Mouse (Mus musculus): ENCODE results near the gene 4921524J17Rik.

The 4921524J17Rik gene

DNA sequence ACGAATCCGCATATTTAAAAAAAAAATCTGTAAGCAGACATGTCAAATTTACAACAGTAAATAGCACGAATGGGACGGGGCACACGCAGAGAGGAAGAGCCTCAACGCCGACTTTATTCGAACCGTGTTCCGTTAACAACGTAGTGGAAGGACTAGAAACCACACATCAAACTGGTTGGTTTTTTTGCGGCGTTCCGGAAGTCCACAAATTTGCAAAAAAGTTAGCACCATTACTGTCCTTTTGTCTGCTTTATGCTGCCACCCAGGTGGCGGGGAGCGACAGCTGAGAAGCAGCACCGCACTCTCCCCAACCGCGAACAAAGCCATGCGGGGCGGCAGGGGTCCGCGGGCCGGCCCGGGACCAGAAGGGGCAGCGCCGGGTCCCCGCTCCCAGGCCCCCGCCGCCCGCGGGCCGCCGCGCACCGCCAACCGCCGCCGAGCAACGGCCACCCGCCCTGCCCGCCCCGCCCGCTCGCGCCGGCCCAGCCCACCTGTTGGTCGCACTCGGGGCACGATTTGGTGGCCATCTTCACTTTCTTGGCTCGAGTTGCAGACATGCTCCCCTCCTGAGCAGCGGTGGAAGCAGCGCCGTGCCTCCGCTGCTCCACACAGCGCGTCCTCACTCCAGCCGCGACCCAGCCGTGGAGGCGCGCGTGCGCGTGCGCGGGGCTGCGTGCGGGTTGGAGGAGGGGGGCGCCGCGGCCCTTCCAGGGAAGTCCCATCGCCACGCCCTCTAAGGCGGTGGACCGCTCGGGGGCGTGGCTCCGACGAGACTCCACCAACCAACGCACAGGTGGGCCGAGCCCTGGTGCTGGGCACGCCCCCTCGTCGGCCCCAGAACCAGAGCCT is at the start of gene 4921524J17Rik:
Gene 4921524J17Rik (minus strand): TSS at position 666 of the 849 bp plus-strand sequence.
- peak; percentile 94 to 96 for DNase-seq (ENCODE audit: low read depth in 2 of 2, low spot score in 2 of 2)

DNA sequence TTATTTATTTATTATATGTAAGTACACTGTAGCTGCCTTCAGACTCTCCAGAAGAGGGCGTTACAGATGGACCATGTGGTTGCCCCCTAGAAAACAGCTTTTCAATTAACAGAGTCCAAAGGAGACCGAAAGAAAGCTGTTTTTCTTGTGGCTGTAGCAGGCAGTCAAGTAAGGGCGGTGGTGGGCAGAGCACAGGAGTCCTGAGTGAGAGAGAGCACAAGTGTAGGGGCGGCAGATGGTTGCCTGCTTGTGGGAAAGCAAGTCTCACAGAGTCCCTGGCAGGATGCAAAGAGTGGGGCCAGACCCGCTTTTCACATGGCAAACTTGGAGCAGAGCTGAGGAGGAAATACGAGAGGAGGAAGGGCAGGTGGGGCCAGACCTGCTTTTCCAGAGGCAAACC is 49.8 kb upstream of the 4921524J17Rik start:
- no peak for DNase-seq (ENCODE audit: low read depth in 2 of 2, low spot score in 2 of 2)

DNA sequence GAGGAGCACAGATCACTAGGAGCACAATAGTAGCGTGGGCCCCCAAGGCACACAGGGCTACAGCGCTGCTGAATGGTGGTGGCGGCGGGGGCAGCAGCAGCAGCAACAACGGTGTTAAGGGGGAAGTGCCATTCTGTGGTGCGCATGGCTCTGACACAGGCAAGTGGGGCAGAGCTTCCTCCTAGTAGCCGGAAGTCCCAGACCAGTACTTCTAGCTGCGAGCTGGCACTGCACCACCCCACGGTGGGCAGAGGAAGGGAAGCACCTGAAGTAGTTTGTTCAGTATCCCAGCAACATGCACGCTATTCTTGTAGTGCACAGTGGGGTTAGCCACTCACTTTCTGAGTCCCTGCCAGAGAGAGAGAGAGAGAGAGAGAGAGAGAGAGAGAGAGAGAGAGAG is 49.3 kb upstream of the 4921524J17Rik start:
- peak in 1 of 2 experiments; percentile 1 for DNase-seq (ENCODE audit: low read depth in 2 of 2, low spot score in 2 of 2)

DNA sequence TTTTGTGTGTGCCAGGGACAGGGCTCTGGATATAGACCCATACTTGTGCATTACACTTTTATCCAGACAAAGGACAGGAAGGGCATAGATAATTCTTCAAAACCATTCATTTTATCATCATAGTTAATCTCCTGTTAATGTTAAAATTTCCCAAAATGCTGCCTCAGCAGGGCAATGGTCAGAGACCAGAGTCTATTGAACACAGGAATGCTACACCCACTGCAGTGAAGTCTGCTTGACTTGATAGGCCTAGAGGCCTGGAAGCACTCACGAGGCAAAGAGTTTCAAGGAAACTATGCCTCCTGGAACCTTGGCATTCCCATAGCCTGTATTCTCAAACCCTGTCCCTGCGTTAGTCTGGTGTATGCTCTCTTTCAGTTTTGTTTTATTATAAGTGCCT is 47.1 kb upstream of the 4921524J17Rik start:
- no peak for DNase-seq (ENCODE audit: low read depth in 2 of 2, low spot score in 2 of 2)

DNA sequence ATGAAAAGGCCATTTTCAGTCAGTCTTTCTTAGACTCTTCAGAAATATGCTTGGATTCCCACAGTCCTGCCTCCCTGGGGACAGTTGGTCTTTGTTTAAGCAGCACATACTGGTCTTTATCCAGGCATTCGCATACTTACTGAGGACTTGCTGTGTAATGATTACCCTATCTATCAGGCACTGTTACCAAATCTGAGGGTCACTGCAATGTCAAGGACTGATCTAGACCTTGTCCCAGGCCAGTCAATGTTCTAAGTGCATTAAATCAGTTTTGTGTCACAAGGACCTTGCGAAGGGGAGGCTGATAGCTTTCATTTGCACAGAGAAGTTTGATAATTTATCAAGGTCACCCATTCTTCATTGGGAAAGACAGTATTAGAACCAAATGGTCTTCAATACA is 45.8 kb upstream of the 4921524J17Rik start:
- no peak for DNase-seq (ENCODE audit: low read depth in 2 of 2, low spot score in 2 of 2)

DNA sequence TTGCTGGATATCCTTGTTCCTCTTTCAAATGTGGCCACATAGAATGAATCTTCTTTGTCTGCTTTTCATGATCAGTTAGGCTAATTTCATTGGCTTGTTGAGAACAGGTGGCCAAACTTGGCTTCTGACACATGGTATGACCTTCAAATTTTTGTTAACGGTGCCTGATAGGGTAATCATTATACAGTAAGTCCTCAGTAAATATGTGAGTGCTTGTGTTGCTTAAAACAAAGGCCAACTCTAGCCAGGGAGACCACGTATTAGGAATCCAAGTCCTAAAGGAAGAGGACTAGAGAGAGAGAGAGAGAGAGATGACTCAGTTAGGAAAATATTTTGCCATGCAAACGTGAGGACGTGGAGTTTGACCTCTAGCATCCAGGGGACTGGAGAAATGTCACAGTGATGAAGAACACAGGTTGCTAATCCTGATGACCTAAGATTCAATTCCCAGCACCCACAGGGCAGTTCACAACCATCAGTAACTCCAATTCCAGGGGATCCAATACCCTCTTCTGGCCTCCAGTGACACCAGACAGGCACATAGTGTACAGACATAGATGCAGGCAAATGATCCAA is 44.4 kb upstream of the 4921524J17Rik start:
- no peak for DNase-seq (ENCODE audit: low read depth in 2 of 2, low spot score in 2 of 2)

DNA sequence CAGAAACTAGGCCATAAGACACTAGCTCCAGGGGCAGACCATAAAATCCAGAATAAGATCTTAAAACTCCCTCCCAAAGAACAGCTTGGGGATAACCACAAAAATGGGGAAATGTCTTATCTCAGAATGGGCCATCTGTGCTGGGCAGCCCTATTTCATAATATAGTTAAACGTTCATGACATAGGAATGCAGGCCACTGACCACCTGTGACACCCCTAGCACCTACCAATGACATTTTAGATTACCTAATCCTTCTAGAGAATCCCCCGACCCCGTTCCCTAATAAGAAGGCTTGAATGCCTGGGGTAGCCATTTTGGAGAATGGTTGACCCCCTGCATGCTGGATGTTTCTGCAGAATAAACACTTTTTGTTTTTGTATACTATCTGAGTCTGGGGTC is 42.3 kb upstream of the 4921524J17Rik start:
- no peak for DNase-seq (ENCODE audit: low read depth in 2 of 2, low spot score in 2 of 2)

DNA sequence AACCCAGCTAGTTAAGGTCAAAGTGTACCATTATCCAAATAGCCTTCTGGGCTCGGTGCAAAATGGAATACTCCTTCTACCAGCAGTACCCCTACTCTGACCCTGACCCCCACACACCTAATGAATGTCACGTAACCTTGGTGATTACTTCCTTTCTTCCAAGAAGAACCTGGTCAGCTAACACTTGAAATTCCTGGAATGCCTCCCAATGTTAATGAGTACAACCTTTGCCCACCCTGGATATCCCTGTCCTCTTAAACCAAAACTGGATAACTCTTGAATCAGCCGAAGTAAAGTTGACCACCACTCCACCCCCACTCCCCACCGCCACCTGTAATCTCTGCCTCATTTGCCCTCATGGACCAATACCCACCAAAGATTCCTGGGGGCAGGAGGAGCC is 40.6 kb upstream of the 4921524J17Rik start:
- DNase-seq (ENCODE audit: low read depth in 2 of 2, low spot score in 2 of 2), result no peak

DNA sequence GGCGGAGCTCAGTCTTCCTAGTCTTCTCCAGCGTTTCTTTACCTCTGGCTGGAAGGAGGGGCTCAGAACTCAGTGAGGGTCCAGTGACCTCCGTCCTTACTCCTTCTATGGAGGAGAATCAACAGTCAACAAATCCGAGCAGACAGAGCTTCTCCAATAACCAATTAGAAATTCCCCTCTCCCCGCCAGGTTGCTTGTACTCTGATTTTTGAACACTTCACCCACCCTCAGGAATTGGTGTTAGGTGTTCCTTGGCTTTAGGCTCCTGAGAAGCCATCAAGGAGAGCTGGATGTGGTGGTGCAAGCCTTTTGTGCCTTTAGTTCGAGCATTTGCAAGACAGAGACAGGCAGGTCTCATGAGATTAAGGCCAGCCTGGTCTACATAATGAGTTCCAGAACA is 40.2 kb upstream of the 4921524J17Rik start:
- DNase-seq (ENCODE audit: low read depth in 2 of 2, low spot score in 2 of 2), result no peak

DNA sequence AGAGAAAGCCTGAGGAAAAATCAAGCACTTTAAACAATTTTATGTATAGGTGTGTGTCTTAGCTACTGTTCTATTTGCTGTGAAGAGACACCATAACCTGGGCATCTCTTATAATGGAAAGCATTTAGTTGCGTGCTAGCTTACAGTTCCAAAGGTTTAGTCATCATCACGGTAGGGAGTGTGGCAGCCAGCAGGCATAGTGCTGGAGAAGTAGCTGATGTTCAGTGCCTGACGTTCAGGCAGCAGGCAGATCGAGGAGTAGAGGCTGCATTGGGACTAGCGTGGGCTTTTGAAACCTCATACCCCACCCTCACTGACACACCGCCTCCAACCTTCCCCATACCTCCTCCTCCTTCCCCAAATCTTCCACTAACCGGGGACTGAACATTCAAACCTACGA is 38.1 kb upstream of the 4921524J17Rik start:
- no peak for DNase-seq (ENCODE audit: low read depth in 2 of 2, low spot score in 2 of 2)

DNA sequence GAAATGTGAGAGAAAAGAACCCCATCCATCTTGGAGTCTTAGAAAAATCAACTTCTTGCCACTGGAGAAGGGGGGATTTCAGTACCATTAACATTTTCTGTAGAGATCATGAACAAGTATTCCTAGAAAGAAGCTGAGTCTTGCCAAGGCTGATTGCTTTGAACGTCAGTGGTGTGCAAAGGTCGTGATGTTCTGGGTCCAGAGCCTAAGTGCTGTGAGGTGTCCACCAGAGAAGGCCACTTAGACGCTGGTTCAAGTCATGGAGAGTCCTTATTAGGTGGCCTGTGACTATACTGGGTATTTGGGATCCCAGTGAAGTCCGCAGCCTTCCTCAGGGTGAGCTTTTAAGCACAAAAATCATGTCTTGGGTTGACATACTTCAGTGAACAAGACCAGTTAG is 33.4 kb upstream of the 4921524J17Rik start:
- DNase-seq (ENCODE audit: low read depth in 2 of 2, low spot score in 2 of 2), result no peak

DNA sequence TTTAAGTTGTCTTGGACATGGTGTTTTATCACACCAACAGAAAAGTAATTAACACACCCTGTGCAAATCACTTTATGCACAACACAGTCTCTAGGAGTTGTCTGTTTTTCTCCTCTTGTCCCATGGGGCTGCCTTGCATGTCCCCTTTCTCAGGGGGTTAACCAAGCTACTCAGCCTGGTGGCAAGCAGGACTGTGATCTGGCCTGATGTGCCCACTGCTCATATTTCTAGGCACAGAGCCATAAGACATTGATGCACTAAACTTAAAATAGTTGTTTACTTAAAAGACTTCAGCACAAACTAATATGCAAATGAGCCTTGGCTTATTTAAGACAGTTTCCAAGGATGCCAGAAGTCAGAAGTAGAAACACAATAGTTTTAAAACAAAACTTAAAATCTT is 31.7 kb upstream of the 4921524J17Rik start:
- no peak for DNase-seq (ENCODE audit: low read depth in 2 of 2, low spot score in 2 of 2)

DNA sequence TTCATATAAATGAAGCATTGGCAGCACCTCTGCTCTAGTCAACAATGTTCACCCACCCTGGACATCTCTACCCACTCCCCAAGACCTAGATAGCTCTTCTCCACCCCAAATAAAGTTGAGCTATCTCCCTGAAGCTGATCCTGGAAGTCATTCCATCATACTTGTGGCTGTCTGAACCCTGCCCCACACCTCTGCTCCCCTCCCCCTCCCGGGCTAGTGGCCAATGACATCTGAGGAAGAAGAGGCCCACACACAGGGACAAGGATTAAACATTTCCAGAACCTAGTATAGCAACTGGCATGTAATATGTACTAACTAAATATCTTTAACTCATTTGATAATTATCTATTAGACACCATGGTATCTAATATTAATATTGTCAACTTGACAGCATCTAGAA is 29.8 kb upstream of the 4921524J17Rik start:
- DNase-seq (ENCODE audit: low read depth in 2 of 2, low spot score in 2 of 2), result no peak

DNA sequence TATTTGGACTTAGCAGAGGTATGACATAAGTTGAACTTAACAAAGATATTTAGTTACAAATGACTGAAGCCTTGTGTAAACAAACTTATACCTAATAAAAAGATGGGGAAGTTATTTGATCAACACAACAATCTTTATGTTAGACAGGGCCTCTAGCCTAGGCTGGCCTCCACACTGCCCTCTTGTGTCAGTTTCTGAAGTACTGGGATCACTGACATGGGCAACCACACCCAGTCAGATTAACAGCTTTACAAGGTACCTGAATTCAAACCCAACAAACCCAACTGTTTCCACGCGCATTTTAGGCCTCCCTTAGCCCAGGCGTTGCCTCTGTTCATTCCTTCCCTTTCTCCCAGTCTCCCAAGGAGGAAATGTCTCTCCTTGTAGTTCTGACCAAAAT is 28.7 kb upstream of the 4921524J17Rik start:
- no peak for DNase-seq (ENCODE audit: low read depth in 2 of 2, low spot score in 2 of 2)

DNA sequence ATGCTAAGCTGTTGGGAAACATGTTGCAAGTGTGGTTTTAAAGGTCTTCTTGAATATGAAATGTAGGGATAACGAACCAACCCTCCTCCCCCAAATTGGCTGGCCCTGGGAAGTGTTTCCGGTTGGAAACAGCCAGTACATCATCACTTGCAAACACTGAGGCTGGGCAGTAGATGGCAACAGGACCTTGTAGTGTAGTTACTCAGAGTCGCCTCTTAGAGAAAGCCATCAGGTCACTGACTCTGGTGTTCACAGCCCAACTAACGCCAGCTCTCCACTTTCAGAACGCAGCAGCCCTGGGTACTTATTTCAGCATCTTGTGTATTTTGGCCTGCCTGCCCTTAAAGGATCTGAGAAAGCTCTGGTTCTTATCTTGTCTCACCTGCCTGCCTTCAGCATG is 28.2 kb upstream of the 4921524J17Rik start:
- no peak for DNase-seq (ENCODE audit: low read depth in 2 of 2, low spot score in 2 of 2)

DNA sequence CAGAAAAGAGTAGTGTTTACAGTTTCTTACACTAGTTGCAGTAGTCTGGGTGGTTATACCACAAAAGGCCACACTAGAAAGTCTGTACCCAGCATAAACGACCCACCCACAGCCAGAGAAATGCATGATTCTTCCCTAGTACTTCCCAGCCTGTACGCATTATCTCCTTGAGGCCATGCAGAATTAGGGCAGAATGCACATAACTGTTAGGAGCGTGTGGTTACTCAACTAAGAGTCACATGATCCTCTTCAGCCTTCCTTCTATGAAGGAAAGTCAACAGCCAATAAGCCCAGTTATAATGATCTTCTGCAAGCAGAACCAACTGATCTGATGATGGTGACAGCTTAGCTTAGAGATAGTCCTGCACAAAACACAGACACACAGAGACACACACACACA is 26.9 kb upstream of the 4921524J17Rik start:
- no peak for DNase-seq (ENCODE audit: low read depth in 2 of 2, low spot score in 2 of 2)

DNA sequence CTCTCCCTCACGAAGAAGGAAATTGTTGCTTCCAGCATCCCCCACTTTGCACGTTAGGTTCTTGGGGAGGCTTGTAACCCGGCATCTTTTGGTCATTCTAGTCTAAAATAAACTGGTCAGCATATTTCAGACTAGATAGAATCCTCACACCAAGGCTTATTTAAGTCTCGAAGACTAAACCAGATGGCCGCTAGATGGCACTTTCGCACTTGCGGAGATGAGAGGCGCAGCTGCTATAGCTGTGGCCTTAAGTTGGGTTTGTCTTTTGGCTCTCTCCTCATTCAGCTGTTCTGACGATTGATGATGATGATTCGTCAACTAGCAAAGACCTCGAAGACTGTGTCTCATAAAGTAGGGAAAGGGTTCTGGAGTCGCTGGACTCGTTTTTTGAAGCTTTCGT is 23.9 kb upstream of the 4921524J17Rik start:
- DNase-seq (ENCODE audit: low read depth in 2 of 2, low spot score in 2 of 2), result peak; percentile 12 to 44

DNA sequence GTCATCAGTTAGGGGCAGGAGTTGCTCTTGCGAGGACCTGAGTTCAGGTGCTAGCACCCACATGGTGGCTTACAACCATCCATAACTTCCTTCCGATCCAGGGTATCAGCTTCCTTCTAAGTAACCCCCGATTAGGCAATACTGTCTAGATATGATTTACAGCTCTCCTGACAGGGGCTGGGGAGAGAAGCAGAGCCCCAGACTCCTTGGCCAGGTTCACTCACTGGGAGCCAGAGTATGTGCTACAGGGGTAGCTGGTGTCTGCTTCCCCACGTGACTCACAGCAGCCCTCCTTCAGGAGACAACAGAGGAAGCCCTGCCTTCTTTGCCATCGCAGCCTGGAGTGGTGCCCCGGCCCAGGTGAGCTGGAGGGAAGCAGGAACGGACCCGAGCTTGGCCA is 22.1 kb upstream of the 4921524J17Rik start:
- no peak for DNase-seq (ENCODE audit: low read depth in 2 of 2, low spot score in 2 of 2)

DNA sequence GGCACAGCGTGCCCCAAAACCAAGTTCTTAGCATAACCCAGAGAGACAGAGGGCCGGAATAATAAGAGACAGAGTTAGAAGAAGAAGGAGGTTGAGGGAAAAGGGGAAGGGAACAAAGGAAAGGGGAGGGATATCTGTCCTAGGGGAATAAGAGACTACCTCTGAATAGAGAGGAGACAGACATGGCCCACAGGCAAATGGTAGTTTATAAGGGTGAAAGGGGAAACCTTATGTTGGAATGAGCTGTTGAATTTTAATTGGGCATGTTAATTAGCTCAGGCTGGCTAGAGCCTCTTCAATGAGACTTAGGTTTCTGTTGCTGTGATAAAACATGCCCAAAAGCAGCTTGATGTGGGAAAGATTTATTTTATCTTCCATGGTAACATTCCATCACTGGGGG is 20.6 kb upstream of the 4921524J17Rik start:
- no peak for DNase-seq (ENCODE audit: low read depth in 2 of 2, low spot score in 2 of 2)

DNA sequence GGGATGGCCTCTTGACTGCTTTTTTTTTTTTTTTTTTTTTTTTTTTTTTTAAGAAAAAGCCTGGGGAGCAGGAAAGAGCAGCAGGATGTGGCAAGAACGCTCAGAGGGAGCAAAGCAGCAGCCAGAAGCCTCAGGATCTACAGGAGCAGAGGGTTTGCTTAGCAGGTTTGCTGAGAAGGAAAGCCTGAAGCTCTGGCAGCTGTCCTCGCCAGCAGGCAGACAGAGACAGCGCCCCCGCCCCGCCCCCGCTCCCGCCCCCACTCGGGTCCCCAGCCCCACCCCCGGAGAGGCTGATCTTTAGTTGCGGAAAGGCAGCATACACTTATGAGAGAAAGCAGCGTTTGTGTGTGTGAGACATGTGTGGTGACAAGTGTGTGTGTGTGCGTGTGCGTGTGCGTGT is 19.7 kb upstream of the 4921524J17Rik start:
- DNase-seq (ENCODE audit: low read depth in 2 of 2, low spot score in 2 of 2), result no peak

DNA sequence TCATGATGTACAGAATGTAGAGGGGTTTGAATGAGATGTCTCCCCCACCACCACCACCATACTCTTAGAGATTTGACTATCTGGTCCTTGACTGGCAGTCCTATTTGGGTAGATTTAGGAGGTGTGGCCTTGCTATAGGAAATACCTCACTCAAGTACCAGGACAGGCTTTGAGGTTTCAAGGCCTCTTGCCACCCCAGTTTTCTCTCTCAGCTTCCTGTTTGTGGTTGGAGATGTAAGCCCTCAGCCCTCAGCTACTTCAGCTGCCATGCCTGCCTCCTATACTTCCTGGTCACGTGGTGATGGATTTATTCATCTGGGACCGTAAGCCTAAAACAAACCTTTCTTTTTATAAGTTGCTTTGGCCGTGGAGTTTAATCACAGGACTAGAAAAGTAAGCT is 17.7 kb upstream of the 4921524J17Rik start:
- DNase-seq (ENCODE audit: low read depth in 2 of 2, low spot score in 2 of 2), result no peak

DNA sequence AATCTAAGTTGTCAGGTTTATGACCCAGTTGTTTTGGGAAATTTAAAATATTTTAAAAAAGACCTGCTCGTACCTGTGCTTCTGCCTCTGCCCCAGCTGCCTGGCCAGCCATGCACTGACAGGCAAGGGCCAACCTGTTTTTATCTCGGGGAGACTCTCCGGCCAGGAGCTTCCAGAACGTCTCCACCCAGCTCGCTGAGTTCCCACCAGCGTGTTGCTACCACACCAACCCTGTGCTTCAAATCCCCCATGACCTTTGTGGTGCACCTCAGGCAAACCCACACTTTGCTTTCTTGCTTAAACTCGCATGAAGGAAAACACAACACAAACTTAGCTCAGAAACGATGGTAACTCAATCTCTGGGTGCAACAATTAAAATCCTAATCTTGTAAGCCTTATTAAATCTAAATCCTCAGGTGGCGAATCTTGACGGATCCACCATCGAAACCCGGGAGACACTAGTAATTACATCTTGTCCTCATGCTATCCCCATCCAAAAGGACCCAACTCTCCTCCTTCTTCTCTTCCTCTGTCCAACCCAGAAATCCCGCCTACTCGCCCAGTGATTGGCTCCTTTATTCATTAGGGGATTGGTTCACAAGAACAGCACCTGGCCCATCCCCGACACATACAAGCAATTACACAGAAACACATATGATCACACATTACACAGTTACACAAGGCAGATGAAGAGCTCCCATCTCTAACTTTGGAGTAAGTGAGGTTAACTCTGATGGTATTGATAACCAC is 13.5 kb upstream of the 4921524J17Rik start:
- no peak for DNase-seq (ENCODE audit: low read depth in 2 of 2, low spot score in 2 of 2)

Measured in CD8-positive naive resting alpha-beta T cell, adult 2 months (primary cell).